Mouse (Mus musculus) adrenal gland, adult 8-10 months (tissue): ENCODE results near the gene Traf7. TPM values are rescaled to one million over a fixed set of nuclear protein-coding genes. Genes with fewer than 3 reads are reported as not detected.

Source experiments
- DNase-seq: peaks from one replicate; pipeline ENCODE4 v3.0.0; 2022
- total RNA-seq, 4 experiments: library from RNA; stranded (reverse); gene quantifications; 2 replicates each; pipeline ENCODE4 v1.2.4; 2022

The Traf7 gene
- total RNA-seq: 100 to 1,000 TPM in 3 of 4 experiments, 10 to 100 TPM in 1; 92.1 to 189 (median 132) TPM

- DNase-seq: peak; percentile 97
These were observed at the start of gene Traf7 for GRCm38 (mm10) chr17:24527723-24528559. TSS of gene Traf7 (minus strand) at chr17:24527938.

- DNase-seq: no peak
These were observed 46.1 kb upstream of the Traf7 start for GRCm38 (mm10) chr17:24573811-24574210.

- DNase-seq: no peak
These were observed 45.0 kb upstream of the Traf7 start for GRCm38 (mm10) chr17:24572651-24573245.

- no peak for DNase-seq
These were observed 42.1 kb upstream of the Traf7 start for GRCm38 (mm10) chr17:24569837-24570236.

DNA sequence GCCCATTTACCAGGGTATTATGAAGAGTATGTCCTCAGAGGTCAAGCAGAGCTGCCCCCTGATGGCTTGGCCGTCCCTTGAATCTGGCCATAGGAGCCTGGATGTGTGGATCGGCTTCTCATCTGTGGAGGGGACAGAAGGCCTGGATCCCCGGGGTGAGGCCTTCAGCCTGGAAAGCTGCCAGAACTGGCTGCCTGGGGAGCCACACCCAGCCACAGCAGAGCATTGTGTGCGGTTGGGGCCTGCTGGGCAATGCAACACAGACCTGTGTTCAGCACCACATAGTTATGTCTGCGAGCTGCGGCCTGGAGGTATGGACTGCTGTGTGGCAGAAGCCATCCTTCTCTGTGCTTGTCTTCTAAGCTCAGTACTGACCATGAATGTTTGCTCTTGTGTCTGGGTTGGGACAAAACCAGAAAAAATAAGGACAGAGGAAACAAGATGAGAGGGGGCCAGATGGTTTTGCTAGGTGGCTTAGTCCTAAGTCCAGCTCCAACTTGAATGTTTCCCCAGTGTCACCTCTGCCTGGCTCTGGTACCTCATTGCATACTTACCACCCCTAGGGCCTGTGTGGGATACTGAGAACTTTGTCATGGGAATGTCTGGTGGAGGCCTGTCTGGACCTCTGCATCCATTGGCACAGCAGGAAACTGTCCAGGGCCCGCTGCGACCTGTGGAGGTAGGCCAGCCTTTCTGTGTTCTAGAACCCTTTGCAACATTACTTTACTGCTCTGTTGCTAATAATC is 39.5 kb upstream of the Traf7 start:
- DNase-seq: no peak

- DNase-seq: no peak
These were observed 38.1 kb upstream of the Traf7 start for GRCm38 (mm10) chr17:24565792-24566191.

DNA sequence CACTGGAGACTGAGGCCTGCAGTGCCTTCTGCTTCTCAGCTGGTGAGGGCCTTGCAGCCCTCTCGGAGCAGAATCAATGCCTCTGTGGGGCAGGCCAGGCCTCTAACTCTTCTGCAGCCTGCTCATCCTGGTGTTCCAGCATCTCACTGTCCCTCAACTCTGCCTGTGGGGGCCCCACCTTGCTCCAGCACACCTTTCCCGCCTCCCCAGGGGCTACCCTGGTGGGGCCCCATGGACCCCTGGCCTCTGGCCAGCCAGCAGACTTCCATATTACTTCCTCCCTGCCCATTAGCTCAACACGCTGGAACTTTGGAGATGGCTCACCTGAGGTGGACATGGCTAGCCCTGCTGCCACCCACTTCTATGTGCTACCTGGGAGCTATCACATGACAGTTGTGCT is 37.4 kb upstream of the Traf7 start:
- no peak for DNase-seq

DNA sequence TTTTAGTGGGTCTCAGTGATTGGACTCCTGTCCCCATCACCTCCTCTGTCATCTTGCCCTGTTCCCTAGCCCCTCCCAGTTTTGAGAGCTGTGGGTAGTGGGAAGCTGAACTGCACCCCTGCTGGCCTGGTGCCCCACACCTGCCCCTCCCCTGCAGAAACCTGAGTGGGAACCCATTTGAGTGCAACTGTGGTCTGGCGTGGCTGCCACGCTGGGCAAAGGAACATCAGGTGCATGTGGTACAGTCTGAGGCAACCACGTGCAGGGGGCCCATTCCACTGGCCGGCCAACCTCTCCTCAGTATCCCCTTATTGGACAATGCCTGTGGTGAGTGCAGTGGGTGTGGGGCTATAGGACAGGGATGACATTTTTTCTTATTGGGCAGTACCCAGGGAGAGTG is 36.7 kb upstream of the Traf7 start:
- DNase-seq: no peak

DNA sequence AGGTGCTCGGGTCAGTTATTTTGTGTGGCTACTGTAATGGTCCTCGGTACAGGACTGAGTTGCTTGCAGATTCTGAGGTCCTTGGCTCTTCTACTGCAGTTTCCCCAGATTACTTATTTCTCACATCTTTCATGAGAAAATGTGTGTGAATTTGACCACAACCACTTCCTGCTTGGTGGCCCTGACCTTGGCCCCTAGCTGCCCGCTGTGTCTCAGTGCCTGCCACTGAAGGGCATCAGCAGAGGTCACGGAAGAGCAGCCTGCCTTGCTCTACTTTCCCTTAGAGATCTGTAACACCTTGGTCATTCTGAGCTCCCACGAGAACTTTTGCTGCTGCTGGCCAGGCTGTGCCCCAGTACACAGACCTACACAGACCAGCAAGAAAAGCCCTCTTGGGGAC is 35.9 kb upstream of the Traf7 start:
- no peak for DNase-seq

DNA sequence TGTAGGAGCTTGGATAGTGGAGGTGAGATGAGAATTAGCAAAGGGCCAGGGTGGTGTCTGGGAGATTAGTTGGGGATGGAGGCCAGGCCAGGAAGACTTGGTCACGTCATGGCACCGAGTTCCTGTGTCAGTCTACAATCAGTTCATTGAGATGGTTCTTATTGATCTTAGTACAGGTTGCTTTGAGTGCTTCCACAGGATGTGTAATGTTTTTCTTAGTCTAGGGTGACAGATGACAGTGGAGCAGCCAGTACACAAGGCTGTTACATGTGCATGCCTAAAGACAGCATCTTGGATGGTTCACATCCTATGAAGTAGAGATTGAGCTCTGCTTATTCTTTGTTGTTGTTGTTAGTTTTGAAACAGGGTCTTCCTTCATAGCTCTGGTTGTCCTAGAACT is 33.9 kb upstream of the Traf7 start:
- no peak for DNase-seq

GRCm38 (mm10) chr17:24560301-24561028 is 32.7 kb upstream of the Traf7 start:
- no peak for DNase-seq

DNA sequence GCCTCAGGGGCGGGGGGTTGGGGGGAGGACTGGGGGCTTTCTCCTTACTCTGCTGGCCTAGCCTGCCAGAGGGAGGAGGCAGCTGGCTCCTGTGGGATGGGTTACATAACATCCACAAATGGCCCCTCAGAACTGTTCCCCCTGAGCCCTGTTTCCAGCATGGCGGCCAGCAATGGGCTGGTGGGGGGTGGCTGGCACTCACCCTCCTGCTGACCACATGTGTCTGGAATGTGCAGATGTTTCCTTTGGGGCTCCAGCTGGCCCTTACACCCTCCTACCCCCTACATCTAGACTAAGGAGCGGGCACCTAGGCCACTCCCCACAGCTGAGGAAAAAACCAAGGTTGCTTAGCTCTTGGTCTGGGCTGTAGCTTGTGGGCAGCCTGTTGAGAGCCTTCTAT is 31.4 kb upstream of the Traf7 start:
- no peak for DNase-seq

DNA sequence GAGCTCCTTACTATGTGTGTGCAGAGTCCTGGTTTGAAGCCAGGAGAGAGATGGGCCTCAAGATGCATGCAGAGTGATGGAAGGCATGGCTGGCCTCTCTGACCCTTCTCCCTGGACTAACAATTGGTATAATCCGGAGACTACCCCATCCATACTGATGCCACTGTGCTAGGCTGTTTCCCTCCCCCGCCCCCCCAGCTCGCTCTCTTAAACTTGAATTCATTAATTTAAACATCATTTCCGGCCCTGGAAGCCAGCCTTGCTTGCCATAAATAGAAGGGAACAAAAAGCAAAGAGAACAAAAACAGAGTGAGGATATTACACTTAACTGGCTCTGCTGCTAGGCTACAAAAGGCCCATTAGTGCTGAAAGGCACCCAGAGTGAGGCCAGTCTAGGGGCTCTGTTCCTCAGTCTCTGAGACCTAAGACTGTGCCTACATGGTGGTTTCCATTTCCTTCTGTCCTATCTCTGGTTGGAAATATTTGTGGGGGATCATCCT is 30.9 kb upstream of the Traf7 start:
- DNase-seq: no peak

GRCm38 (mm10) chr17:24557091-24557490 is 29.4 kb upstream of the Traf7 start:
- no peak for DNase-seq

- DNase-seq: no peak
These were observed 23.3 kb upstream of the Traf7 start for GRCm38 (mm10) chr17:24551050-24551444.

DNA sequence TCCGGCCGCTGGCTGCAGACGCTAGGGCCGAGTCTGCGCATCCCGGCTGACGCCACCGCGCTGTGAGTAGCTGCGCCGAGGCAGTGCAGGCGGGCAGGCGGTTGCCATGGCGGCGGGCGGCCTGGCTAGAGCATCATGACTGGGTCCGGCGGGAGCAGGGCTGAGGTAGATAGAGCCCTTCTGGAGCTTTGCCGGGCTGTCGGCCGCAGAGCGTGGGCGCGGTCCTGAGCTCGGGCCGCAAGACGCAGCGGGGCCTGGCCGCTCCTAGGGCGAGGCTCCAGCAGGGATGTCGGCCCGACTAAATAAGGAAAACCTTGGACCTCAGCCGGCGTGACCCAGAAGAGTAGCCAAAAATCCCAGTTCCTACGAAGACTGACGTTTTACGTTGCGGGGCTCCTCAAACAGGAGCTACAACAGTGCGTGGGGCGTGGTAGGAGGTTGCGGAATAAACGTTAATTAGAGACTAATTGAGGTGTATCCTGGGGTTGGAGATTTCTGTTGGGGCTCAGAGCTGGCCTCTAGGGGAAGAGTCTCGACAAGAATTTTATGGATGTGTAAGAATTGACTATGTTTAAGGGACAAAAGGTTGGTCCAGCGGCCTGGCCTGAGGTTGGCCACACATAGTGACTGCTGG is 22.8 kb upstream of the Traf7 start:
- DNase-seq: peak; percentile 76

GRCm38 (mm10) chr17:24549618-24550415 is 22.1 kb upstream of the Traf7 start, which contains the start of gene Pkd1:
TSS of gene Pkd1 (plus strand) at chr17:24549834.
- peak; percentile 99 for DNase-seq

DNA sequence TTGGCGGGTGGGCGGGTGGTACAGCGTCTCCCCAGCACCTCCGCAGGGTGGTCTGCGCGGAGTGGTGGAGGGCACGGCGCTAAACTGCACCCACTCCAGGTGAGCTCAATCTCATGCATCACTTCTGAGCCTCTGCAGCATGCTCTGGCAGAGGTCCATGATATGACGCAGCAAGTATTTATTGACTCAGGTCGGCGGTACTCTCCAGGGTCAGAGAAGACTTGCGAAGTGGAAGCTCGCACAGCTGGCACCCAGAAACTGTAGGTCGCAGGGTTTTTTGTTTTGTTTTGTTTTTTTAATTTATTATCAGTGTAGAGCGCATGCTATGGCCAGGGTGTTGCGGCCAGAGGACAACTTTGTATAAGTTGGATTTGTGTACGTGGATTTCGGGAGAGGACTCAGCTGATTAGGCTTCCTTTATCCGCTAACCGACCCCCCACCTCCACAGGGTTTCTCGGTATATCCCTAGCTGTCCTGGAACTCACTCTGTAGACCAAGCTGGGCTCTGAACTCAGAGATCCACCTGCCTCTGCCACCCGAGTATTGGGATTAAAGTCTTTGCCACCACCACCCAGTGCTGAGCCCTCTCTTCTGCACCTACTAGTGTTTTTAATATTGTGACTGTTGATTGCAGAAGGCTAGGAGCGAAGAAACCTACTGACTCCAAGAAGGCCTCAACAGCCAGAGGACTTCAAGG is 21.3 kb upstream of the Traf7 start:
- peak; percentile 77 for DNase-seq

DNA sequence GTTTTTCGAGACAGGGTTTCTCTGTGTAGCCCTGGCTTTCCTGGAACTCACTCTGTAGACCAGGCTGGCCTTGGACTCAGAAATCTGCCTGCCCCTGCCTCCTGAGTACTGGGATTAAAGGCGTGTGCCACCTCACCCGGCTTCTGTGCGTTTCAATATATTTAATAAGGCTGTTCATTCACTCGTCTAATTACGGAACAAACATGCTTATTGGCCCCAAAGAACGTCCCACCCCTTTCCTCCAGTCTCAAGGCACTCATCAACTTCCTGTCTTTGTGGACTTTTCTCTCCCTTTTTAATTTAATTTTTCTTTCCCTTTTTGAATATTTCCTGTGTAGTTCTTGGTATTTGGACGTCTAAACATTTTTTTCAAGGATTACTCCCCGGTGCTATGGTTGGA is 20.7 kb upstream of the Traf7 start:
- no peak for DNase-seq

DNA sequence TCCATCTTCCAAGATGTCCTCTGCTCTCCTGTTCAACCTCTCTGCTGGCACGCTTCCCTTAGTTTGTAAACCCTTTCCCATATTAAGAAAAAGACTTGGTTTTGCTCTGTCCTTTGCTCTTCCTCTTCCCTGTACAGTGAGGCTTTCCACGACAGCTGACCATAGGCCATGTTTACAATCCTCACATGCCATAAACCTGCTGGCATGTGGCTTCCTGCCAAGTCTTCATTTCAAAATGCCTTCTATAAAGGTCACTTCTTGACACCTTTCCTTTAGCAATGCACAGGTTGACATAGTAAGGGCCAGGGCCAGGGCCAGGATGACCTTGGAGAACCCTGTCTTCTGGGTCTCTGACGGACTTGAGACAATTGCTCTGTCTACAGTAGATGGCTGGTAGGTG is 18.5 kb upstream of the Traf7 start:
- no peak for DNase-seq
